Mouse (Mus musculus) heart, adult 18-20 months (tissue): ENCODE results near the gene Hist1h2bh. TPM values are rescaled to one million over a fixed set of nuclear protein-coding genes. Genes with fewer than 3 reads are reported as not detected.

Experiments used
- DNase-seq, 2 experiments: peaks; one replicate each; pipeline ENCODE4 v3.0.0; 2021 to 2022; ENCODE audit warnings: mixed read lengths in 1 of 2
- total RNA-seq, 2 experiments: library from RNA; stranded (reverse); gene quantifications; 2 replicates each; pipeline ENCODE4 v1.2.3; 2021

Hist1h2bh gene
- total RNA-seq, 2 experiments from 2014 or later, result 1.1 to 1.5 TPM

DNA sequence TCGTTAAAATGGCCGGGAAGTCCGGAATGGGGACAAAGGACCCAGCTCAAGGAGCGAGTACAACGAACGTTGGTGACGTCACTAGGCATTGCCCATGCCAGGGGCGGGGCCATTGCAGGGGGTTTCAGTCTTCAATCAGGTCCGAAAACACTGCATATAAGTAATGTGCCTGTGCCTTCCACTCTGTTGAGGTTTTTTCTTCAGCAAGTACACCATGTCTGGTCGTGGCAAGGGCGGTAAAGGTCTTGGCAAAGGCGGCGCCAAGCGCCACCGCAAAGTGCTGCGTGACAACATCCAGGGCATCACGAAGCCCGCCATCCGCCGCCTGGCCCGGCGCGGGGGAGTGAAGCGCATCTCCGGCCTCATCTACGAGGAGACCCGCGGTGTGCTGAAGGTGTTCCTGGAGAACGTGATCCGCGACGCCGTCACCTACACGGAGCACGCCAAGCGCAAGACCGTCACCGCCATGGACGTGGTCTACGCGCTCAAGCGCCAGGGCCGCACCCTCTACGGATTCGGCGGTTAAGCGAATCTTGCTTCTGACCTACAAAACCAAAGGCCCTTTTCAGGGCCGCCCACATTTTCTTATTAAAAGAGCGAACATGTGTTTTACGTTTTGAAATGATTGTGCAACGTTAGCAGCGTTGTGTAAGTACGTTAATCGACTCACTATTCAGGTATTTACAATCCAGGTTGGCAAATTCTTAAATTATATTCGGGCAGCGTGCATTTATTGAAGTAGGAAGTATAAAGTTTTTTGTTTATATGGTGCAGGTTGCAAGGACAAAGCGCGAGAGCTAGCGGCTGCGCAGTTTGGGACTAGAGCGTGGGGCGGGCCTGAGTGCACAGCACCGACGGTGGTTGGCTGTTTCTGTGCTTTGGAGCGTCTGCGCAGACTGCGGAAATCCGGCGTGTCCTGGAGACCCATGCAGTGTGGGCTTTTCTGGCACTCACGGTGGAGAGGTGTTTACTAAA lies 12.0 kb downstream of the Hist1h2bh start, which contains the start of gene Hist1h4h:
Hist1h4h (plus strand) TSS at position 150 of the 975 bp plus-strand sequence.
- DNase-seq, result peak; percentile 98 to 99

DNA sequence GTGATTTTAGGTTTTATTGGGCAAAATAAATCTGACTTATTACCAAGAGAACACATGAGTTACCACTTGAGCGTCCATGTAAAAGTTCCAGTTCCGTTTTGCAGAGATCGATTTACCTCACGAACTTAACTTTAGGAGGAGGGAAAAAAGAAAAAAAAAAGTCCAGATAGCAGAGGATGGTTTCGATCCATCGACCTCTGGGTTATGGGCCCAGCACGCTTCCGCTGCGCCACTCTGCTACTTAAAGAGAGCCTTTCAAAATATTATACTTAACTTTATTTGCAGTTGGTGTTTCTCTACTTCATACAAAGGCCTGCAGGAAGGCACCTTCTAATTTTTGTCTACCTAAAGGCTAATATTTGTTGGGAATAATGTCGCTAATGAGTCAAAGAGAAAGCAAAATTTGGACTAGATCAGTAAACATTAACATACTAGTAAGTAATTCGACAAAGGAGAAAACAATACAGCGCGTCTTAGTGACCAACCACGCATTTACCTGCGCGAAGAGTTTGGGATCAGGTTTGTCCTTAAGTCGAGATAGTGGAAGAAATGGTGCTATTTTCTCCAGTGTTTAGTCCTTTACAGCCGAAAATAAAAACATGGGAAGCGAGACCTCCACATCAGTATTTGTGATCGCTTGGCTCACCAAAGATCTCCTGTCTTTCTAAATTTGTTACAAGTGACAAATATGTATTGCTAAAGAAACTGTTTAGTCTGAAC lies 12.9 kb downstream of the Hist1h2bh start:
- DNase-seq, result peak; percentile 75 to 89

DNA sequence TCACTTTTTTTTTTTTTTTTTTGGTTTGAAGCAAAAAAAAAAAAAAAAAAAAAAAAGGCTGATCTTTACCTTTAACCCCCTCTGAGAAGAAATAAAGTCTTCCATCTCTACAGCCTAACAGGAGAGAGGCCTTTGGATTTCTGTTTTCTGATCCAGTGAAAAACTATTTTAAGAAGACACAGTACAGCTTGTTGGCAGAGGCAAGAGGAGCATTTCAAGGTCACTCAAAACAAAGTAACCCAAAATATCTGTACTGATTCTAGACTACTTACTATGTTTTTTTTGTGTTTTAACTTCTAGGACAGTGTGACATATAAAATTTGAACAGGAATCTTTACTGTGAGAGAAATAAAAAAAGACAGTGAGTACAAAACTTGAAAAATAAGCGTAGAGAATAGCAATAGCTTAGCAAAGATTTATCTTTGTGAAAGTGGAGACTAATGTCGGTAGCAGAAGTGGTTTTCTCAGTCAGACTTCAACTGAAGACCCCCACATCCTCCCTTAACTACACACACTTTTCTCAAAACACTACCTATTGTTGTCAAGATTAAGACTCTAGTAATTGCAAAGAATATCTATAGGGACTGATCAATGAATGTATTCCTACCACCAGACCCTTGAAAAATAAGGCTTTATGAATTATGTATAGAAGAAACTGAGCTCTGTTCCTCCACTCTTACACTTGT lies 13.6 kb downstream of the Hist1h2bh start:
- no peak for DNase-seq

DNA sequence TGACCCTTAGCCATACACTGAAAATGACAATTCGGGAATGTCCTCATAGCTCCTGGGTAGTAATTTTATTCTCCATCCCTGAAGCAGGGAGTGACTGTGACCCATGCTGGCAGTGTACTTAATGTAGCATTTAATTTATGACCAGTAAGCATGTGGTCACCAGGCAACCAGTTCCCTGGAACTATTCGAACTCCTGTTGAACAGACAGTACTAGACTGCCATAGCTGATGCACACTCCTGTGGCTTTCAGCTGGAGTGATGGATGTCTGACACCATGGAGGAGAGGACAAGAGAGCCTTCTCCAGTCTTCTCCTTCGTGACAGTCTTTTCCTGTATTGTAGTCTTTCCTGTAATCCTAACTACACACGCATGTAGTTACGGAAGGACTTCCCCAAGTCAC lies 14.2 kb downstream of the Hist1h2bh start:
- no peak for DNase-seq

DNA sequence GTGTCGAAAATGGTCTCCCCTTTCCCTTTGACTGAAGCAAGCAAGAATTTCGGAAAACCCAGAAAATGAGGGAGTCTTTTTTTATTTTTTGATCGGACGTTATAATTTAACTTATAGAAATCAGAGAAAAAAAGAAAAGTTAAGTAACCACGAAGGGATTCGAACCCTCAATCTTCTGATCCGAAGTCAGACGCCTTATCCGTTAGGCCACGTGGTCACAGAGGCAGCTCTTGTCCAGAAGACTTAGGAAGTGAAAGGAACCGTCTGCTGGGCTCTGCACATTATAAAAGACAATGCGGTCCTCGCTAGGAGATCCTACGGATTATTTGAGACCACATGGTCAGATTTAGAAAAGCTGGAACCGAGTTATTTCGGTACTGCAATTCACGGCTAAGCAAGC lies 16.9 kb downstream of the Hist1h2bh start:
- peak; percentile 90 to 97 for DNase-seq

DNA sequence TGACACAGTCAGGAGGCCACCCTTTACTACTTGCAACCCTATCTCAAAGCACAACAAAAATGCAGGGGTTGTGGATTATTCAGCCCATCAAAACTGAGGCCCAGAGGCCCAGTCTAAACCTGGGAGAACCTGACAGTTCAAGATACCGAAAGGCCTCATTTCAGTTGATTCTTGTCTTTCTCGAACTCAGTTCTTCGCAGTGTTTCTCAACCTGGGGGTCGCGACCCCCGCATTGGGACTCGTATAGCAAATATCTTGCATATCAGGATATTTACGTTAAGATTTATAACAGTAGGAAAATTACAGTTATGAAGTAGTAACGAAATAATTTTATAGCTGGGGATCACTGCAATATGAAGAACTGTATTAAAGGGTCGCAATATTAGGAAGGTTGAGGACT lies 17.3 kb downstream of the Hist1h2bh start:
- no peak for DNase-seq

DNA sequence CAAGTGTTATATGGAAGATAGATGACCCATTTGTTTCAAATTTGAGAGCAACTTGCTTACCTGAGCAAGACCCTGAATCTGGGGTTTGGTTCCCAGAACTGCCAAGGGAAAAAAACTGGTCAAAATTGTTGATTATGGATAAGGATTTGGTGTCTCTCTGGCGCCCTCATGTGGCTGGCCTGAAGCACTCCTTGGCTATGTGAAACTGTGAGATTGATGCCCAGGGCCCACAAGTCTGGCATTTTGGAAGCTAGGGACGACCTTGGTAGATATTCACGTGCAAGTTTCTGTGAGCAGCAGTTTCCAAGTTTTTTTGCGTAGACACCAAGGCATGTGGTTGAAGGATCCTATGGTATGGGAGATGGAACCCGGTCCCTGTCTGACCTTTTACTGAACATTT lies 18.5 kb downstream of the Hist1h2bh start:
- DNase-seq, result peak; percentile 74 to 84

DNA sequence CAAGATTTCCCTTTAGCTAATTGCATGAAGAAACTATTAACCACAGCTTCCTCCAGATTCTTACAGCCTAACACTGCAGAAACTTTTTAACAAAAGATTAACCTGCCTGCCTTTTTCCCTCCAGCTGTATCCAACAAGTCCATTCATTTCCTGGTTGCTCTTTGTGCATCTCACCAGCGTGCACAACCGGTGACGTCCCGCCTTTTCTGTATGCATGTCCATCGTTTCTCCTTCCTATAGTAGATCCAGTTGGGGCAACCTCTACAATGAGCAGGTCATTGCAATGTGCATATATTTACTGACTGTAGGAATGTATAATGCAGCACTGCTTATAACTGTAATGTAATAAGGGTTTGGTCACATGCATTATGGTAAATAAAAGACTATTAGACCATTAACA lies 19.2 kb downstream of the Hist1h2bh start:
- no peak for DNase-seq

DNA sequence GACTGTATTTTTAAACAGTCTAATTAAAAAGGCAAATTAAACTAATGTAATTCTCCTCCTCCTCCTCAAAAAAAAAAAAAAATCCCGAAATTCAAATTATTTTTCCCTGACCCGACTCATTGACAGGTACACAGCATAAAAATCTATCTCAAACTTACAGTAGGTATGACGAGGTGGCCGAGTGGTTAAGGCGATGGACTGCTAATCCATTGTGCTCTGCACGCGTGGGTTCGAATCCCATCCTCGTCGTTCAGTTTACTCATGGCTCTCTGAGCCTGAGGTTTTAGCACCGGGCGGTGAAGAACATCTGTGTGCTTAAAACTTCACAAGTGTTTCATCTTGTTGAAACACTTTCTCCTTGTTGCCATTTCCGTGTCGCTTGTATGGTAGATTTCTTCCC lies 21.5 kb downstream of the Hist1h2bh start:
- DNase-seq, result peak; percentile 81 to 89

DNA sequence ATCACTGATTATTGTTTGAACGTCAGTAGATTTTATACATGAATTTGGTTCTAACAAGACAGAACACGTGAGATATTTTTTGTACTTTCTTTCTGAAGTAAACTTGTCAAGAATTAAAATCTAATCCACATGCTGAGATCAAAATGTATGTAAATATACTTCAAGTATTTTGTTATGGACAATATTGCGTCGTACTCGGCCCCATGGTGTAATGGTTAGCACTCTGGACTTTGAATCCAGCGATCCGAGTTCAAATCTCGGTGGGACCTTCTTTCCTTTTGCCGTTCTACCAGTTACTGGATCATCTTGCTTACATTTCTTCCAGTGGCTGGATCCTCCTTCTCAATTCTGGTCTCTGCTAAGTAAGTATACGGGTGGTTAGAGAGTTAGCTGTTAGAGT lies 23.8 kb downstream of the Hist1h2bh start:
- DNase-seq, result peak; percentile 81 to 94

DNA sequence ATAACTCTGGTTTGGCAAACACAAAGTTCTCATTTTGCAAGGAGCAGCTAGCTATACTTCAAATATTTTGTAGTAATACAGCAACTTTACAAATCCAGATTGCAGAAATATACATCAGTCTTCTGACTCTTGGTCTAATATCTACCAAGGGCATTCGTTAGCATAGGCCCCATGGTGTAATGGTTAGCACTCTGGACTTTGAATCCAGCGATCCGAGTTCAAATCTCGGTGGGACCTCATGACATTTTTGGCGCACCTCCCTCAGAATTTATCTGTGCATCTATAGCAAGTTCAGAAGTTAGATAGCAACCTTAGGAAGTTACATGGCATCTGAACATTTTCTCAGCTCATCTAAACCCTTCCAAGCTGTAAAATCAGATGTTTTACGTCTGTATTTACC lies 24.3 kb downstream of the Hist1h2bh start:
- peak; percentile 81 to 94 for DNase-seq

DNA sequence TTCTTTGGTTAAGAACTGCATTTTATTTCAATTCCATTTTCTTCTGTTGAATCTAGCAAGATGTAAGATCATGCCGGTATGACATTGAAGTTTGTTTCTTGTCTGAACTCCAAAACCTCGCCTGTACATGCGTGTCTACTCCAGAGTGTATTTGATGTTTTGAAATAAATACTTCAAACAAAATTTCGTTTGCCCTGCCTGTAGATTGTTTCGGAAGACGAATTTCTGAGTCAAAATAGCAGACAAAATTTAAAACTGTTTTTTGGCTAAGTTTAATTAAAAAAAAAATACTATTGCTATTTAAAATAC lies 24.9 kb downstream of the Hist1h2bh start:
- no peak for DNase-seq

DNA sequence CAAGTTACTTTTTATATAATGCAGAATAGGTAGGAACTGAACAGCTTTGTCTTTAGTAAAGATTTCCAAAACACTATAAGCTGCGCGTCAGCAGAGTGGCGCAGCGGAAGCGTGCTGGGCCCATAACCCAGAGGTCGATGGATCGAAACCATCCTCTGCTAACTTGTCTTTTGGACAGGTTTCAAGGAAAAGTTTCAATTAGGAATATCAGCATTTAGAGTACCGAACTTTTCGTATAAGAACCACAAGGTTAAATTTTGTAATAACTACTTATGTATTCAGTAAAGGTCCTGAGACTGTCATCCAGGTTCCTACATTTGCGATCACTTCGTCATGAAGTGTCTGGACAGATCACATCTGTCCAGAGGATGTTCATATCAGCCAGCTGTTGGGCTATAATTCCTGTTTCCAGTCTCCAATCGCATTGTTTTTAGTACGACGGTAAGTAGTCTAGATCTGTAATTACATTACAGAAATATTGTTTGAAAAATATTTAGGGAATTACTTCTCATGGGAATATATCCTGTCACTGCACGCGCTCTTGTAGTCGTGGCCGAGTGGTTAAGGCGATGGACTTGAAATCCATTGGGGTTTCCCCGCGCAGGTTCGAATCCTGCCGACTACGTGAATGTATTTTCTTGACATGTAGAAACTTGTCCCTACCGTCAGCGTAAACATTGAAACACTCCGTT lies 25.4 kb downstream of the Hist1h2bh start:
- peak; percentile 90 to 97 for DNase-seq

DNA sequence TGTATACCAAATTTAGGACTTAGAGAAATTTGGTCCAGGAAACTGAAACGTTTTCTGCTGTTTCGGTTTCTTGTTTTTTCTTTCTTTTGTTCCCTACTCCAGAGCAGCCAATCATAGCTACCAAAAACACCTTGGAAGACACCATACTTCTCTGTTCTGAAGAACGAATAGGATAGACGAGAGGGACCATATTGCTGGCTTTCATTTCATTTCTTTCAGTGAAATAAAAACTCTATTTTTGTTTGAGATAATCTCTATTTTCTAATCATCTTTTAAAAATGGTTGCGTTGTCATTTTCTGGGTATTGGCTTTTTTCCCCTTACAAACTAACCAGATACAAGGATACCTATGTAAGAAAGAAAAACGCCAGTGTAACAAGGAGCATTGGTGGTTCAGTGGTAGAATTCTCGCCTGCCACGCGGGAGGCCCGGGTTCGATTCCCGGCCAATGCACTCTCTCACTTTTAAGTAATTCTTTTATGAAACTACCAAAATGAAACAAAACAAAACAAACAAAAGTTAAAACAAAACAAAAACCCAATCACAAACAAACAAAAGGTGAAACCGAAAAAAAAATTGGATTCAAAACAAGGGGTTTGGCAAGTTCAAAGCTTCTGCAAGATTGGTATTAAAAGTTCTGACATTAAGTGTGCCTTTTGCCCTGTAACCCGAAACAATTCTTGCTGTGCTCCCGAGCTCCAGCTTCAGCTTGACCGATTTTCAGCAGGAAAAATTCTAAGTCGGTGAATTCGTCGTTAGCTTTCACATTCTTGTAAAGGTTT lies 26.2 kb downstream of the Hist1h2bh start:
- DNase-seq, result peak; percentile 72 to 92

DNA sequence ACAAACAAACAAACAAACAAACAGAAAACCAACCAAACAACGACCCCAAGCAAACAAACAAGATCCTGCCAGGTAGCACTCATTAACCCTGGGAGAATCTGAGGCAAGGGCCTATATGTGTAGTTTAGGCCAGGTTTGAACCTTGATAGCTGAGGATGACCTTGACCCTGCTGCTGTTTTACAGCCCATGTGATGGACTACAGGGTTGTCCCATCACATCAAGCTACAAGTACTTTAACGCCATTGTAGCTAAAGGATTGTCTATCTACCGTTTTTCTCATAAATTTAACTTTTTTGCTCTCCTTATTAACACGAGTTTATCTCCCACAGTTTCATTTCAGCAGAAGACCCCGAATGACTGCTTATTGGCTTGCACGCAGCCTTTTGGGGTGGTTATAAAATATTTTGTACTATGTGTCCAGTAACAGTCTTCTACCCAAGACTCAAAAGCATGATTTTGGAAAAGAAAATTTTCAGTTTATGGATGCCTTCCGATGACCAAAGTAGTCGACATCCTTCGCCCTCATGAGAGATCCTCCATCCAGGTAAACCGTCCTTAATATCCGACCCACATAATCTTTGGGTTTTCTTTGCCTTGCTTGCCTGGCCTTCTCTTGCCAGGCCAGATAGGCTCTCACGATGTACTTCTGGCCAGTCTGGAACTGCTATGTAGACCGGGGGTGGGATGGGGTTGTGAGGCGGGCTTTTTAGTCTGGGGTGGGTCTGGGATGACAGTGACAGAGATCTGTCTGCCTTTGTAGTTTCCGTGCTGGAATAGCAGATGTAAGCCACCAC lies 27.2 kb downstream of the Hist1h2bh start:
- no peak for DNase-seq

DNA sequence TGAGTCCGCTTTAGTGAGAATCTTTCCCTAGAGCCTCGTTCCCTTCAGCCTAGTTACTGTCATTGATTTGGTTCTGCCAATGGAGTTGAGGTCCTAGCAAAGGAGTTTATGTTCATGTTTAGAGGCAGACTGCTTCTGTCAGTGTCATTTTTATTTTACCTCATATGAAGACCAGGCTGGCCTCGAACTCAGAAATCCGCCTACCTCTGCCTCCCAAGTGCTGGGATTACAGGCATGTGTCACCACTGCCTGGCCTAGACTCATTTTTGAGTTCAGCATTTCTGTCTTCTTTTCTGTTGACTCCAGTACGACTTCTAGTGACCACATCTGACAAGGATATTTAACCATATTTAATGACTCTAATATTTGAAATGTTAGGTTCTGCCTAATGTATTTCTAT lies 27.9 kb downstream of the Hist1h2bh start:
- no peak for DNase-seq

DNA sequence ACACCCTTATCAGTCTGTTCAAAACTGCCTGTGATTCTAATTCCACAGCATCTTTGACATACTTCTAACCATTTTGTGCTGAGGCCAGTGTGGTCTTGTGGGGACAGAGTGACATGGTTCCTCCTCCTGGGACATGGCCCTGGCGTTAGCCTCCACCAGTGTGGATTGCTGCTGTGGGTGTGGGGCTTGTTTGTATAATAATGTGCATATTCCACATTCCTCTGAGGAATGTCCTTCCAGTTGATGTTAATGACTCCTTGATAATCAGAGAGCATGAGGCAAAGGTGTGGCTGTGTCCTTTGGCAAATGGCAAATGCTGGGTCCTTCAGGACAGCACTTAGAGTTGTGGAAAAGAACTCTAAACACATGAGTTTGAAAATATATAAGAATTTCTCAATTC lies 29.7 kb downstream of the Hist1h2bh start:
- no peak for DNase-seq

DNA sequence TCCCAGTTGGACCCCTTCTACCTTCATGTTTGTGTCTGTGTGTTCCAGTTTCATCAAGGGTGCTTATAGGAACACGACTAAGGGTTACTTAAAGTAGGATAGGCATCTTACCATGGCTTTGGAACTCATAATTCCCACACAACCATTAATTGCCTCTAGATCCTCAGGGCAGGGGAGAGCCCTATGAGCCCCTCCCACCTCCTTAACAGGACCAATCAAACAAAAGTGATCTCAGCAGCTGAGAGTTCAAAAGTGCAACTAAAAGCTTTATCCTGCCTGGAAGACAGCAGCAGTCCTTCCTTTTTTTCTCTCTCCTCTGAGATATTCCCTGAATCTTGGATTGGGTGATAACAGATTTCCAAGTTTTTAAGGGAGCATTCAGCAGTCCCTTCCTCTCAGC lies 33.1 kb downstream of the Hist1h2bh start:
- DNase-seq, result no peak

DNA sequence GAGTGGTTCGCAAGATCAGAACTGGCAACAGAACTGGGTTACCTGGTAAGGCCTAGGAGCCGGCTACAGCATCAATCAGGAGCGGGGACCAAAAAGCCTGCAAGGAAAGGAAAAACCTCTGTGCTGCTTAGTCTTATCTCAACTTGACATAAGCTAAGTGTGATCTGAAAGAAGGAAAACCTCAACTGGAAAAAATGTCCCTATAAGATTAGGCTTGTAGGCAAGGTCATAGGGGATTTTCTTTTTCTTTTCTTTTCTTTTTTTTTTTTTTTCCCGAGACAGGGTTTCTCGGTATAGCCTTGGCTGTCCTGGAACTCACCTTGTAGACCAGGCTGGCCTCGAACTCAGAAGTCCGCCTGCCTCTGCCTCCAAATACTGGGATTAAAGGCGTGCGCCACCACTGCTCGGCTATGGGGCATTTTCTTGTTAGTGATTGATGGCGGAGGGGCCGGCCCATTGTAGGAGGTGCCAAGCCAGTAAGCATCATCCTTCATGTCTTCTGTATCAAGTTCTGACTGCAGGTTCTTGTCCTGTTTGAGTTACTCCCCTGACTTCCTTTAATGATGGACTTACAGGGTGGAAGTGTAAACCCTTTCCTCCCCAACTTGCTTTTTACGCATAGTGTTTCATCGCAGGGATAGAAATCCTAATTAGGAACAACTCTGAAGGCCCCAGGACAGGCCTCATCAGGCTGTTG lies 36.2 kb downstream of the Hist1h2bh start:
- no peak for DNase-seq

DNA sequence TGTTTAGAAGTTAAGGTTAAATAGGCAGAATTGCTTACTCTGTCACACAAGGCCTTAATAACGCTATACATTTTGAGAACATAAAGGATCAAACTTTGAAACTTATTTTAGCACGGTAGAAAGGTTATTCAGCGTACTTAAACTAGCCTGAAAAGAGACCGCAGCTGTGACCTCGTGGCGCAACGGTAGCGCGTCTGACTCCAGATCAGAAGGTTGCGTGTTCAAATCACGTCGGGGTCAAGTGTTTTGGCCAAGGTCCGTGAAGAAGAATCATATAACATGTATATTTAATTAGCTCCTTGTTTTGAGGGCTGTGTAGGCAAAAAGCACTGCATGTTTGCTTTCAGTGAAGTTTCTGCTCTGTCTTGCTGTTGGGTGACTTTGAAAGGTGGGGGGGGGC lies 36.8 kb downstream of the Hist1h2bh start:
- DNase-seq, result peak; percentile 14 to 56
